ENCODE assay signal across 9 mouse cellular contexts in genomic region chr9:57565741-57566221, GRCm38 (mm10). TPM values are rescaled to one million over a fixed set of nuclear protein-coding genes. Genes with fewer than 3 reads are reported as not detected.
A peak's percentile ranks its signal among the peaks of the same experiment; 100 is the strongest.
DNase-seq lines count a peak whose midpoint lies in the region; ATAC-seq and TF ChIP-seq lines count a peak whose summit lies in the region.
"Had no signal": no experiment of that assay in that cellular context is flagged by ENCODE, and none has a peak within 500 bp of the region (broad histone marks: within the 10 kb centered on the region; RNA-seq: fewer than 3 reads in every experiment).

No protein-coding gene starts in this region.

- no peaks in the 10 kb centered on the region for H3K9me3 ChIP-seq in heart, embryonic 15.5 days (replicated peaks)
- no peaks in the 10 kb centered on the region for H3K9me3 ChIP-seq in megakaryocyte, embryonic 14.5 days
- H3K9me3 ChIP-seq in stomach, embryonic 16.5 days (replicated peaks; ENCODE audit: control insufficient read depth, low read length) = no peaks in the 10 kb centered on the region

- no peak for TF ChIP-seq CTCF in brain, embryonic 14.5 days (IDR thresholded peaks at IDR 0.05; ENCODE audit: borderline replicate concordance, extremely low read depth, insufficient read depth, insufficient read length)

- peaks cover 12% of the 10 kb centered on the region; the same call in 1 of the 2 replicates for H3K36me3 ChIP-seq in heart, embryonic 15.5 days
- H3K36me3 ChIP-seq in megakaryocyte, embryonic 14.5 days (replicated peaks; ENCODE audit: low read length) = peaks cover 70% of the 10 kb centered on the region
- H3K36me3 ChIP-seq in stomach, embryonic 16.5 days (ENCODE audit: control insufficient read depth, insufficient read depth, low read length) = no peaks in the 10 kb centered on the region

- ATAC-seq in heart, embryonic 15.5 days (replicated peaks; ENCODE audit: insufficient number of reproducible peaks, insufficient read depth, low FRiP score, low read depth) = no peak
- ATAC-seq in stomach, embryonic 16.5 days (ENCODE audit: insufficient read depth, low FRiP score) = no peak

- peak overlapping the region; percentile 21; the same call in 1 of the 2 replicates for H3K27ac ChIP-seq in heart, embryonic 15.5 days
- peak overlapping the region; percentile 46 for H3K27ac ChIP-seq in stomach, embryonic 16.5 days (ENCODE audit: low read length)

- WGBS in heart, embryonic 15.5 days = 28% methylated on average over 10 of the region's 10 CpGs
- WGBS in stomach, embryonic 16.5 days = 25% methylated on average over 10 of the region's 10 CpGs

- H3K27me3 ChIP-seq in heart, embryonic 15.5 days = no peaks in the 10 kb centered on the region
- no peaks in the 10 kb centered on the region for H3K27me3 ChIP-seq in megakaryocyte, embryonic 14.5 days (replicated peaks)
- H3K27me3 ChIP-seq in stomach, embryonic 16.5 days (ENCODE audit: control insufficient read depth, insufficient read depth, low read length) = no peaks in the 10 kb centered on the region

- peak; percentile 49 for DNase-seq in adrenal gland, postnatal 10 days
- DNase-seq in adrenal gland, postnatal 36 days = no peak
- DNase-seq in brain, embryonic 14.5 days (ENCODE audit: low read depth) = peak; percentile 71
- DNase-seq in layer of hippocampus, adult 9-10 months (ENCODE audit: low spot score) = peak; percentile 62
- DNase-seq in embryo, embryonic 10.5 days (ENCODE audit: low spot score) = no peak

- no peak overlapping the region for H3K4me2 ChIP-seq in heart, embryonic 15.5 days
- H3K4me2 ChIP-seq in stomach, embryonic 16.5 days (ENCODE audit: low read depth, low read length) = no peak overlapping the region; the same call in 1 of the 2 replicates

- H3K4me1 ChIP-seq in heart, embryonic 15.5 days (replicated peaks) = peaks cover 43% of the 10 kb centered on the region
- H3K4me1 ChIP-seq in megakaryocyte, embryonic 14.5 days = peaks cover 91% of the 10 kb centered on the region
- H3K4me1 ChIP-seq in stomach, embryonic 16.5 days (ENCODE audit: control insufficient read depth, insufficient read depth, low read length) = peaks cover 42% of the 10 kb centered on the region

- H3K4me3 ChIP-seq in heart, embryonic 15.5 days = no peak overlapping the region
- peak overlapping the region; percentile 56 for H3K4me3 ChIP-seq in megakaryocyte, embryonic 14.5 days (replicated peaks)
- H3K4me3 ChIP-seq in stomach, embryonic 16.5 days (replicated peaks; ENCODE audit: low read length) = no peak overlapping the region

- TF ChIP-seq POLR2A in brain, embryonic 14.5 days (IDR thresholded peaks at IDR 0.05; ENCODE audit: borderline replicate concordance, extremely low read depth, insufficient read depth, insufficient read length, poor library complexity, severe bottlenecking) = no peak

- H3K9ac ChIP-seq in heart, embryonic 15.5 days = no peak overlapping the region
- peak overlapping the region; percentile 24 for H3K9ac ChIP-seq in stomach, embryonic 16.5 days (ENCODE audit: low read length)

RNA-seq across cellular contexts. Expression of gene Scamp2, which starts 5.0 kb away (rescaled TPM):
- total RNA-seq in adrenal gland, postnatal 10 days (2021) = 10 to 100 TPM; 42.9 to 48.5 TPM
- 10 to 100 TPM; 56.4 to 56.9 TPM for total RNA-seq in adrenal gland, postnatal 36 days (2021)
- 65.2 and 89.4 TPM in 2 replicates for polyA plus RNA-seq in brain, embryonic 14.5 days (2012; rRNA removed)
- 47.3 and 56.0 TPM in 2 replicates for polyA plus RNA-seq in heart, embryonic 15.5 days (2015; fragmentation: Nextera tagmentation; extraction: Ambion mirVana)
- 49.4 and 55.8 TPM in 2 replicates for polyA plus RNA-seq in megakaryocyte, embryonic 14.5 days (2012; ENCODE audit: insufficient read depth, low replicate concordance)
- polyA plus RNA-seq in stomach, embryonic 16.5 days (2015; fragmentation: Nextera tagmentation; extraction: Ambion mirVana) = 98.7 and 105 TPM in 2 replicates

RNA-seq across cellular contexts. Expression of gene Mpi, which starts 13.2 kb away (rescaled TPM):
- total RNA-seq in adrenal gland, postnatal 10 days (2021) = 10 to 100 TPM; 31.1 to 47.1 TPM
- total RNA-seq in adrenal gland, postnatal 36 days (2021) = 10 to 100 TPM; 37.0 to 39.6 TPM
- 71.2 and 73.3 TPM in 2 replicates for polyA plus RNA-seq in brain, embryonic 14.5 days (2012; rRNA removed)
- polyA plus RNA-seq in heart, embryonic 15.5 days (2015; fragmentation: Nextera tagmentation; extraction: Ambion mirVana) = 75.2 and 80.6 TPM in 2 replicates
- 1.6 and 4.5 TPM in 2 replicates for polyA plus RNA-seq in megakaryocyte, embryonic 14.5 days (2012; ENCODE audit: insufficient read depth, low replicate concordance)
- 45.2 and 49.0 TPM in 2 replicates for polyA plus RNA-seq in stomach, embryonic 16.5 days (2015; fragmentation: Nextera tagmentation; extraction: Ambion mirVana)

RNA-seq across cellular contexts. Expression of gene Ulk3, which starts 23.5 kb away (rescaled TPM):
- 10 to 100 TPM in 1 of 2 experiments, 1 to 10 TPM in 1; 9.2 to 17.0 TPM for total RNA-seq in adrenal gland, postnatal 10 days (2021)
- total RNA-seq in adrenal gland, postnatal 36 days (2021) = 10 to 100 TPM; 12.6 to 14.3 TPM
- 38.8 and 42.1 TPM in 2 replicates for polyA plus RNA-seq in brain, embryonic 14.5 days (2012; rRNA removed)
- polyA plus RNA-seq in heart, embryonic 15.5 days (2015; fragmentation: Nextera tagmentation; extraction: Ambion mirVana) = 14.3 and 21.3 TPM in 2 replicates
- 3.3 and 4.7 TPM in 2 replicates for polyA plus RNA-seq in megakaryocyte, embryonic 14.5 days (2012; ENCODE audit: insufficient read depth, low replicate concordance)
- 21.6 and 22.3 TPM in 2 replicates for polyA plus RNA-seq in stomach, embryonic 16.5 days (2015; fragmentation: Nextera tagmentation; extraction: Ambion mirVana)

RNA-seq across cellular contexts. Expression of gene Fam219b, which starts 28.5 kb away (rescaled TPM):
- 10 to 100 TPM; 19.6 to 23.4 TPM for total RNA-seq in adrenal gland, postnatal 10 days (2021)
- total RNA-seq in adrenal gland, postnatal 36 days (2021) = 10 to 100 TPM; 25.2 to 26.3 TPM
- polyA plus RNA-seq in brain, embryonic 14.5 days (2012; rRNA removed) = 12.1 and 12.2 TPM in 2 replicates
- polyA plus RNA-seq in heart, embryonic 15.5 days (2015; fragmentation: Nextera tagmentation; extraction: Ambion mirVana) = 10.6 and 15.1 TPM in 2 replicates
- polyA plus RNA-seq in megakaryocyte, embryonic 14.5 days (2012; ENCODE audit: insufficient read depth, low replicate concordance) = 4.9 TPM in 2 replicates
- 17.9 and 19.1 TPM in 2 replicates for polyA plus RNA-seq in stomach, embryonic 16.5 days (2015; fragmentation: Nextera tagmentation; extraction: Ambion mirVana)

RNA-seq across cellular contexts. Expression of gene Cplx3, which starts 40.3 kb away (rescaled TPM):
- total RNA-seq in adrenal gland, postnatal 10 days (2021) = not detected
- total RNA-seq in adrenal gland, postnatal 36 days (2021) = not detected
- 0.29 and 0.49 TPM in 2 replicates for polyA plus RNA-seq in brain, embryonic 14.5 days (2012; rRNA removed)
- not detected in 2 replicates for polyA plus RNA-seq in heart, embryonic 15.5 days (2015; fragmentation: Nextera tagmentation; extraction: Ambion mirVana)
- polyA plus RNA-seq in megakaryocyte, embryonic 14.5 days (2012; ENCODE audit: insufficient read depth, low replicate concordance) = 1.1 TPM in 1 of 2 replicates, not detected in the other
- polyA plus RNA-seq in stomach, embryonic 16.5 days (2015; fragmentation: Nextera tagmentation; extraction: Ambion mirVana) = not detected in 2 replicates
- polyA plus RNA-seq: limb, embryonic 11.5 days had no signal

Comparison
In these comparisons a context has a peak if more than half of its experiments do, and no peak if none do; other contexts are left out.
1. DNase-seq: peak in adrenal gland, postnatal 10 days (single experiment), brain, embryonic 14.5 days (single experiment) and layer of hippocampus, adult 9-10 months (single experiment); none in adrenal gland, postnatal 36 days (0 of 2) and embryo, embryonic 10.5 days (single experiment).